Mouse (Mus musculus): Measurements from ENCODE around the gene Elavl4. TPM values are rescaled to one million over a fixed set of nuclear protein-coding genes. Genes with fewer than 3 reads are reported as not detected.

The Elavl4 gene
- total RNA-seq, 2 experiments from 2014 or later: 2.4 to 3.1 TPM

- DNase-seq (ENCODE audit: low spot score in 2 of 2): no peak
Measured at GRCm38 (mm10) chr4:110266804-110267575, 84.7 kb downstream of the Elavl4 start.

- DNase-seq (ENCODE audit: low spot score in 2 of 2): no peak
Measured at GRCm38 (mm10) chr4:110264345-110264943, 87.3 kb downstream of the Elavl4 start.

- DNase-seq (ENCODE audit: low spot score in 2 of 2): no peak
Measured at GRCm38 (mm10) chr4:110257360-110257759, 94.3 kb downstream of the Elavl4 start.

GRCm38 (mm10) chr4:110255617-110256016 is 96.1 kb downstream of the Elavl4 start:
- DNase-seq (ENCODE audit: low spot score in 2 of 2): no peak

- no peak for DNase-seq (ENCODE audit: low spot score in 2 of 2)
Measured at GRCm38 (mm10) chr4:110250055-110250454, 101.7 kb downstream of the Elavl4 start.

- no peak for DNase-seq (ENCODE audit: low spot score in 2 of 2)
Measured at GRCm38 (mm10) chr4:110242879-110243278, 108.8 kb downstream of the Elavl4 start.

GRCm38 (mm10) chr4:110234554-110234953 is 117.2 kb downstream of the Elavl4 start:
- DNase-seq (ENCODE audit: low spot score in 2 of 2): no peak

GRCm38 (mm10) chr4:110232327-110232726 is 119.4 kb downstream of the Elavl4 start:
- no peak for DNase-seq (ENCODE audit: low spot score in 2 of 2)

- no peak for DNase-seq (ENCODE audit: low spot score in 2 of 2)
Measured at GRCm38 (mm10) chr4:110231799-110232198, 119.9 kb downstream of the Elavl4 start.

- no peak for DNase-seq (ENCODE audit: low spot score in 2 of 2)
Measured at GRCm38 (mm10) chr4:110229652-110230051, 122.1 kb downstream of the Elavl4 start.

GRCm38 (mm10) chr4:110229238-110229637 is 122.5 kb downstream of the Elavl4 start:
- DNase-seq (ENCODE audit: low spot score in 2 of 2): no peak

- no peak for DNase-seq (ENCODE audit: low spot score in 2 of 2)
Measured at GRCm38 (mm10) chr4:110227621-110228031, 124.1 kb downstream of the Elavl4 start.

- DNase-seq (ENCODE audit: low spot score in 2 of 2): no peak
Measured at GRCm38 (mm10) chr4:110225492-110225891, 126.2 kb downstream of the Elavl4 start.

GRCm38 (mm10) chr4:110218819-110219218 is 132.9 kb downstream of the Elavl4 start:
- DNase-seq (ENCODE audit: low spot score in 2 of 2): no peak

GRCm38 (mm10) chr4:110217553-110217952 is 134.2 kb downstream of the Elavl4 start:
- no peak for DNase-seq (ENCODE audit: low spot score in 2 of 2)

- DNase-seq (ENCODE audit: low spot score in 2 of 2): no peak
Measured at GRCm38 (mm10) chr4:110214543-110214942, 137.2 kb downstream of the Elavl4 start.

- DNase-seq (ENCODE audit: low spot score in 2 of 2): no peak
Measured at GRCm38 (mm10) chr4:110213666-110214065, 138.0 kb downstream of the Elavl4 start.

- no peak for DNase-seq (ENCODE audit: low spot score in 2 of 2)
Measured at GRCm38 (mm10) chr4:110210246-110210645, 141.5 kb downstream of the Elavl4 start.

GRCm38 (mm10) chr4:110209613-110210012 is 142.1 kb downstream of the Elavl4 start:
- DNase-seq (ENCODE audit: low spot score in 2 of 2): no peak

- DNase-seq (ENCODE audit: low spot score in 2 of 2): no peak
Measured at GRCm38 (mm10) chr4:110201680-110202079, 150.0 kb downstream of the Elavl4 start.

GRCm38 (mm10) chr4:110199897-110200296 is 151.8 kb downstream of the Elavl4 start:
- no peak for DNase-seq (ENCODE audit: low spot score in 2 of 2)

- DNase-seq (ENCODE audit: low spot score in 2 of 2): no peak
Measured at GRCm38 (mm10) chr4:110198600-110198999, 153.1 kb downstream of the Elavl4 start.

GRCm38 (mm10) chr4:110177263-110177662 is 174.4 kb downstream of the Elavl4 start:
- no peak for DNase-seq (ENCODE audit: low spot score in 2 of 2)
